Mouse (Mus musculus) G1E-ER4 (cell line): ENCODE data around the gene Dpy19l1. TPM values are rescaled to one million over a fixed set of nuclear protein-coding genes. Genes with fewer than 3 reads are reported as not detected.

Experiments
- GATA1 ChIP-seq: IDR thresholded peaks from one replicate; pipeline ENCODE4 v1.8.0; 2012; ENCODE audit warnings: low read length, inconsistent platforms
- polyA plus RNA-seq: library from polyadenylated mRNA; stranded (reverse); fragments of >175 nt; gene quantifications from 2 replicates; pipeline ENCODE4 v1.2.3, GENCODE M21; 2012

The Dpy19l1 gene
- 22.4 and 29.7 TPM in 2 replicates for polyA plus RNA-seq

DNA sequence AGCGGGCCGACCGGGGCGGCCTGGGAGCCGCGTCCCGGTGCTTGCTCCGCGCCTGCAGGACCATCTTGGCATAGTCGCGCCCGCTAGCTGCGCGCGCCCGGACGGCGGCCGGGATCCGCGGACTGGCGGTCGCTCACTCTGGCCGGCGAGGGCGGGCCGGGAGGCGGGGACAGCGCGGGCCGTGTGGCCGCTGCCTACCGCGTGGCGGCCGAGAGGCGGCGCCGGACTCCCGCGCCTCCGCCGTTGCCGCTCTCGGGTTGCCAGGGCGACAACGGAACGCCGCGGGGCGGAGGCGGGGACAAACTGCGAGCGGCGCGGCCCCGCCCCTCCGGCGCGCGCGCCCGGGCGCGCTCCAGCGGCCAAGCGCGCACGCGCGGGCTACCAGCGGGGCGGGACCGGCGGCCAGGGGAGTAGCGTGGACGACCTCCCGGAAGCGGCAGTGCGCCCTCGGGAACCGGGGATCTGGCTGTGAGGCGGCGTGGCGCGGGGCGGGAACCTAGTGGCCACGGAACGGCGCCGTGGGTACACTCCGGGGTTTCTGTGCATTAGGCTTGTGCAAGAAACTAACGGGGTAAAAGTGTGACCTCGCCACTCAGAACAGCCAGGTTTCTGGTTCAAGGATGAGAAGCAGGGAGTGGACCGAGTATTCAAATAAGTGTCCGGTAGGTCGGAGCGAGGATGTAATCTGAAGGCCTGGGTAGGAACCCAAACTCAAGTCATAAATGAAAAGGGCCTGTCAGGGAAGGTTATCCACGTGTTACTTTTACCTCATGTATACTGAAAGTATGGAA, at the start of gene Dpy19l1:
Gene Dpy19l1 (minus strand): TSS at position 74 of the 791 bp plus-strand sequence.
- no peak for TF ChIP-seq GATA1

DNA sequence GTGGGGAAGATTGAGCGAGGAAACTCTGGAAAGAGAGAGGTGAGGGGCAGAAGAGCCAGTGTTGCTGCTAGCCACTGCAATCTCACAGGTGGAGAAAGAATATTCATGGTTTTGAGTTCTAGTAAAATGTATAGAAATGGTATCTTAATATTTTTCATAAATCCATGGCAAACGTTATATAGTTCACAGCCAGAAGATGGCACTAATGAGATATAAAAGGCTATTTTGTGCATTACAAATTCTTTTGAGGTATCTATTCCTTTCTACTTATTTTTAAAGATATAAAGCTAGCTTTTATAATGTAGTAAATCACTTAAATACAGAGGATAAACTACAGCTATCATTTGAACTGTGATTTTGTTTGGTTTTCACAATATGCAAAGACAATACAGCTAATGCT, 35.2 kb upstream of the Dpy19l1 start:
- TF ChIP-seq GATA1, result no peak

DNA sequence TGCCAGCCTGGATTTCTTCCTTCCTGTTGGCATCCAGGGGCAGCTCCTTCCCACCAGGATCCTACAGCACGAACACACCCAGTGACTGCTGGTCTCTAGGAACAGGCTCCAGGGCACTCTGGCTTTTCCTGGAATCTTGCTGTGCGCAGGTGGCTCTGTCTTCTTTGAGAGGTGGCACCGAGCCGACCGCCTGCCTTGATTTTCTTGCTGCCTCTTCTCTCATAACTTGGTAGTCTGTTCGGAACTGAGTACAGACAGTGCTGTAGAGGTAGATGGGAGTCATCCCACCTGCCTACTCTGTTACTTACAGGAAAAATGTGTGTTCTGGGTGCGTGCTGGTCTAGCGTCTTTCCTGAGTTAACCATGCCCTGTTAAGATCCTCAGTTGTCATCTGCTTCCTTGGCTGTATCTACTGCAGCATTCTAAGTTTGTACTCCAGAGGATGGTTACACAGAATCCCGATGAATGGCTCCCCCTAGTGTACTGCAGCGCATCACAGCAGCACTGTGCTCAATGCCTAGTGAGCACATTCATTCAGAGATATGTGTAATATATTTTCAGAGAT, 13.7 kb upstream of the Dpy19l1 start:
- TF ChIP-seq GATA1, result no peak

GRCm38 (mm10) chr9:24514078-24514469, 11.1 kb upstream of the Dpy19l1 start:
- no peak for TF ChIP-seq GATA1

DNA sequence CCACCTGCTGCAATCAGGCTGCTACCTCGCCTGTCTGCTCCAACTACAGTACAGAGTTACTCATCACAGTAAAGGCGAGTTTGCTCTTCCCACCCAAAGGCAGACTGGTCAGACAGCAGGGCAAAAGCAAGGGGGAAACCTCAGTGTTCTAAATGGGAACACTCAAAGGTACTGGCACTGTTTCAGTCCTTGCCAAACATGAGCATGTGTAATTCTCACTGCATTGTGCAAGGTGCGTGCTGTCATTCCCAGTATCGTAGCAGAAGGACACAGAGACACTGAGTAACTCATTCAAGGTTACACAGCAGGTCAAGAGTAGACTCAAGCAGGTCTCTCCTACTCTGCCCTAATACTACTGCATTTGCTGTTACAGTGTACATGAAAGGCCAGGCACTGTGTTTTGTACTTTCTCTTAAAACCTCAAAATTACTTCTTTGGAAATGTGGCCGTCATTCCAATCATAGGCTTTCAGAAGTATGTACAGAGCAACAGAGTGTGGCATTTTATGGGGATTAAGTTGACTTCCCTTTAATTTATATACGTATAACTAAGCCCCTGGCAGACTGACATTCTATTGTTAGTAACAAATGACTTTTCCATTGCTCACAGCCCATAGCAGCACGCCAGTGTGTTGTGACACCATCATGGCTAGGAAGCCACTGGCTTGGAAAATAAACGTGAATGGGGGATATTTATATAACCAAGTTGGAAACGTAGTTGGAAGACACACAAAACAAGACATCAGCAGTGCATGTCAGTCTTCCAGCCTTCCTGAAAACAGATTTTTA, 10.5 kb upstream of the Dpy19l1 start:
- TF ChIP-seq GATA1, result no peak

- no peak for TF ChIP-seq GATA1
These were observed 9.2 kb upstream of the Dpy19l1 start for GRCm38 (mm10) chr9:24512121-24512539.

DNA sequence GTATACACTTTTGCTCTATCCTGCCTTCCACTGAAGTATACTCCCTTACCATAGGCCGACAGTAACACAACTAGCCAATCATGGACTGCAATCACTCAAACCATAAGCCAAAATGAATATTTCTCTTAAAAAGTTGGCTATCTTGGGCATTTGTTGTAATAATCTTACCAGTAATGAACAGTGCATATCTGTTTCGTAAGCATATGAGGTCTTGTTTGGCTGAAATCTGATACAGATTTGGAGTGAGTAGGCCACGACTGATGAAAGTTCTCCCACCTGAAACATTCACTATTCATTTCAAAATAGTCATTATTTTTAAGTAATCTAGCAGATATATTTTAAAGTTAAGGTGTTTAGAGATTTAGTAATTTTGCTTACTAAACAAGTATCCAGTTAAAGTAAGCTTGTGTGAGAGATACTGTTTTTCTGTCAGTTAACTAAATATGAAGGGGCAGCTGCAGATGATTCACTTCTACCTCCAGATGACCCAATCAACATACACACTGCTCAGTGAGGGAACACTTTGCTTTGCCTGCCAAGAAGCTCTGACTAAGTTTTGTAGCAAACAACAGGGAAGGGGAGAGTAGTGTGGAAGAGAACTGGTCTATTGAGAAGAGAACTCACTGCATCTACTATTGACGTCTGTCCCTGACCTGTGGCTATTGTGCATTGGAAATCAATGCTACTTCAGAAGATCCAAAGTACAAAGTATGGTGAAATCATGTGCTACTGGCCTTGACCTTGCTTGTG, 8.6 kb upstream of the Dpy19l1 start:
- no peak for TF ChIP-seq GATA1

DNA sequence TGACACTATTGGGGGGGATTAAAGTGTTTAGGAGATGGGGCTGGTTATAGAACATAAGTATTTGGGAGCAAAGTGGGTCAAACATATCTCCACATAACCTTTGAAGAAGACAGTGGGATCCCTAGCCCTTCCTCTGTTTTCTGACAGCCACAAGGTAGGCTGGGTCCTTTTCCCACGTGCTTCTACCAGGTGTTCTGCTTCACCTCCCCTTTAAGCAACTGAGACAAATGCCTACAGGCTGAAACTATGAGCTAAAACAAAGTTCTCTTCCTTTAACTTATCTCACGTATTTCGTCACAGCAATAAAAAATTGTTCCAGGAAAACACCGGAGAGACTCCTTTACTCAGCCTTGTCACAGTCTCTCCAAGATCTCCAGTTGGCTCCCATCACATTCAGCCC, 5.9 kb upstream of the Dpy19l1 start:
- TF ChIP-seq GATA1, result no peak

GRCm38 (mm10) chr9:24506510-24506909, 3.6 kb upstream of the Dpy19l1 start:
- no peak for TF ChIP-seq GATA1

- no peak for TF ChIP-seq GATA1
These were observed 2.2 kb upstream of the Dpy19l1 start for GRCm38 (mm10) chr9:24505017-24505763.

- no peak for TF ChIP-seq GATA1
These were observed 1.4 kb upstream of the Dpy19l1 start for GRCm38 (mm10) chr9:24504381-24504780.

- TF ChIP-seq GATA1, result no peak
These were observed 899 bp upstream of the Dpy19l1 start for GRCm38 (mm10) chr9:24503858-24504219.

- TF ChIP-seq GATA1, result no peak
These were observed 352 bp downstream of the Dpy19l1 start for GRCm38 (mm10) chr9:24502571-24503004.

- TF ChIP-seq GATA1, result no peak
These were observed 1.3 kb downstream of the Dpy19l1 start for GRCm38 (mm10) chr9:24501618-24502017.

DNA sequence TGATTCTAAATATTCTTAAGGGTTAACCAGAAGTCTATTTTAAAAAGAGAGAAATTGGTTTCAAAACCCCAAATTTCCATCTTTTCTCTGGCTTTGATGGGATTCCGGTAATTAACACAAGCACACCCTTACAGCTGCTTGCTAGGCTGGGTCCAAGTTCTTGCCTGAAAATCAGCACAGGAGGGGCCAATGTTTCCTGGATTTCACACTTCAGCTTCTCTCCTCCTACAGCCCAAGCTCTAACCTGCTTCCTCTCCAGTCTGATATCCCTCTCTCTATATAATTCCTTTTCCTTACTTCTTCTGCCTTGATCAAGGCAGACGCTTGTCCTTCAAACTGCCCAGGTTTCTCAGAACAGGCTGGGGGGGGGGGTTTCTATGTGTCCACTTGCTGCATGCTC, 6.7 kb downstream of the Dpy19l1 start:
- TF ChIP-seq GATA1, result no peak
